Comparison of ENCODE assay signal across 9 mouse cellular contexts in genomic region chr2:163599226-163599625, GRCm38 (mm10). TPM values are rescaled to one million over a fixed set of nuclear protein-coding genes. Genes with fewer than 3 reads are reported as not detected.
DNase-seq lines count a peak whose midpoint lies in the region; ATAC-seq and TF ChIP-seq lines count a peak whose summit lies in the region.
"Had no signal": no experiment of that assay in that cellular context is flagged by ENCODE, and none has a peak within 500 bp of the region (broad histone marks: within the 10 kb centered on the region; RNA-seq: fewer than 3 reads in every experiment).

No protein-coding gene starts in this region.

- peaks cover 7% of the 10 kb centered on the region; the same call in 1 of the 2 replicates for H3K4me1 ChIP-seq in forebrain, embryonic 11.5 days (replicated peaks; ENCODE audit: control insufficient read depth, insufficient read depth, low read length)
- peaks cover 15% of the 10 kb centered on the region for H3K4me1 ChIP-seq in forebrain, embryonic 15.5 days
- H3K4me1 ChIP-seq in cerebellum, adult 2 months (ENCODE audit: control insufficient read depth, insufficient read depth, low read length) = peaks cover 3% of the 10 kb centered on the region
- H3K4me1 ChIP-seq in liver, embryonic 13.5 days (replicated peaks) = peaks cover 59% of the 10 kb centered on the region
- peaks cover 37% of the 10 kb centered on the region for H3K4me1 ChIP-seq in small intestine, adult 2 months (ENCODE audit: control insufficient read depth, insufficient read depth, insufficient read length, low read length)

- no peak for TF ChIP-seq POLR2A in cerebellum, adult 2 months (IDR thresholded peaks at IDR 0.05; ENCODE audit: borderline replicate concordance, insufficient read depth, low read length)
- no peak for TF ChIP-seq POLR2A in small intestine, adult 2 months (IDR thresholded peaks at IDR 0.05; ENCODE audit: low read depth, low read length)

- no peaks in the 10 kb centered on the region for H3K27me3 ChIP-seq in forebrain, embryonic 11.5 days (ENCODE audit: control insufficient read depth, insufficient read depth, low read length)
- no peaks in the 10 kb centered on the region for H3K27me3 ChIP-seq in forebrain, embryonic 15.5 days
- H3K27me3 ChIP-seq in cerebellum, adult 2 months (ENCODE audit: control insufficient read depth, insufficient read depth, low read length) = no peaks in the 10 kb centered on the region
- no peaks in the 10 kb centered on the region for H3K27me3 ChIP-seq in liver, embryonic 13.5 days
- no peaks in the 10 kb centered on the region for H3K27me3 ChIP-seq in small intestine, adult 2 months (ENCODE audit: control insufficient read depth, insufficient read depth, low read length)
- H3K27me3 ChIP-seq: hindbrain, embryonic 15.5 days had no signal

- peak; percentile 78 for DNase-seq in forebrain, embryonic 11.5 days (ENCODE audit: low spot score)
- DNase-seq in ovary, postnatal 36 days (ENCODE audit: low spot score) = peak; percentile 59
- no peak for DNase-seq in ovary, postnatal 10 days (ENCODE audit: low spot score)
- peak; percentile 53 to 75 for DNase-seq in cerebellum, adult 2 months
- DNase-seq in gastrocnemius, postnatal 14 days = peak; percentile 71
- DNase-seq in liver, embryonic 13.5 days = peak; percentile 56

- ATAC-seq in forebrain, embryonic 11.5 days (replicated peaks; ENCODE audit: low FRiP score) = no peak
- ATAC-seq in forebrain, embryonic 15.5 days (replicated peaks) = no peak
- no peak for ATAC-seq in liver, embryonic 13.5 days (ENCODE audit: low read depth)

- H3K9ac ChIP-seq in forebrain, embryonic 11.5 days (ENCODE audit: low read length) = no peak overlapping the region
- no peak overlapping the region for H3K9ac ChIP-seq in forebrain, embryonic 15.5 days (replicated peaks)
- H3K9ac ChIP-seq in liver, embryonic 13.5 days = no peak overlapping the region
- H3K9ac ChIP-seq: hindbrain, embryonic 15.5 days had no signal

- 4% methylated on average over 1 of the region's 1 CpGs for WGBS in forebrain, embryonic 11.5 days
- 5% methylated on average over 1 of the region's 1 CpGs for WGBS in forebrain, embryonic 15.5 days
- WGBS in cerebellum, adult 2 months = 3% methylated on average over 1 of the region's 1 CpGs
- 3% methylated on average over 1 of the region's 1 CpGs for WGBS in liver, embryonic 13.5 days (ENCODE audit: insufficient replicate concordance)
- WGBS in small intestine, adult 2 months = 0% methylated on average over 1 of the region's 1 CpGs

- H3K4me2 ChIP-seq in forebrain, embryonic 11.5 days (ENCODE audit: low read depth, low read length, severe bottlenecking) = no peak overlapping the region
- no peak overlapping the region for H3K4me2 ChIP-seq in forebrain, embryonic 15.5 days (replicated peaks)
- no peak overlapping the region for H3K4me2 ChIP-seq in liver, embryonic 13.5 days
- H3K4me2 ChIP-seq: hindbrain, embryonic 15.5 days had no signal

- no peaks in the 10 kb centered on the region for H3K9me3 ChIP-seq in forebrain, embryonic 11.5 days (ENCODE audit: control insufficient read depth, low read length)
- H3K9me3 ChIP-seq in forebrain, embryonic 15.5 days = no peaks in the 10 kb centered on the region
- no peaks in the 10 kb centered on the region for H3K9me3 ChIP-seq in liver, embryonic 13.5 days (replicated peaks)
- H3K9me3 ChIP-seq: hindbrain, embryonic 15.5 days had no signal

- TF ChIP-seq CTCF in cerebellum, adult 2 months (IDR thresholded peaks at IDR 0.05; ENCODE audit: borderline replicate concordance, insufficient read depth, low read depth, low read length) = peak; percentile 86
- peak; percentile 85; the same call in 1 of the 2 replicates for TF ChIP-seq CTCF in small intestine, adult 2 months (IDR thresholded peaks at IDR 0.05; ENCODE audit: extremely low read depth, insufficient read length, insufficient replicate concordance, low read depth, low read length)

- no peak overlapping the region for H3K4me3 ChIP-seq in forebrain, embryonic 11.5 days (ENCODE audit: low read depth, low read length)
- no peak overlapping the region for H3K4me3 ChIP-seq in forebrain, embryonic 15.5 days
- no peak overlapping the region for H3K4me3 ChIP-seq in cerebellum, adult 2 months (replicated peaks; ENCODE audit: insufficient read depth, low read depth, low read length)
- no peak overlapping the region for H3K4me3 ChIP-seq in liver, embryonic 13.5 days (replicated peaks)
- no peak overlapping the region for H3K4me3 ChIP-seq in small intestine, adult 2 months (ENCODE audit: low read depth, low read length)
- H3K4me3 ChIP-seq: hindbrain, embryonic 15.5 days had no signal

- H3K27ac ChIP-seq in forebrain, embryonic 11.5 days (ENCODE audit: low read depth, low read length) = no peak overlapping the region
- H3K27ac ChIP-seq in forebrain, embryonic 15.5 days (replicated peaks) = no peak overlapping the region
- no peak overlapping the region for H3K27ac ChIP-seq in cerebellum, adult 2 months (ENCODE audit: insufficient read depth, low read length)
- no peak overlapping the region for H3K27ac ChIP-seq in liver, embryonic 13.5 days
- H3K27ac ChIP-seq in small intestine, adult 2 months (ENCODE audit: insufficient read depth, low read depth, low read length) = no peak overlapping the region
- H3K27ac ChIP-seq: hindbrain, embryonic 15.5 days had no signal

- intact Hi-C loops in gastrocnemius, postnatal 14 days (cut with DNase I; ENCODE audit: low total_unique reads) = loop anchor here (10.0 kb wide), 1 partner anchor 64 kb away; no protein-coding TSS in a partner anchor

- no peaks in the 10 kb centered on the region for H3K36me3 ChIP-seq in forebrain, embryonic 11.5 days (ENCODE audit: control insufficient read depth, insufficient read depth, low read length)
- no peaks in the 10 kb centered on the region for H3K36me3 ChIP-seq in forebrain, embryonic 15.5 days
- H3K36me3 ChIP-seq in liver, embryonic 13.5 days = no peaks in the 10 kb centered on the region
- H3K36me3 ChIP-seq in small intestine, adult 2 months (ENCODE audit: control insufficient read depth, insufficient read depth, low read length) = no peaks in the 10 kb centered on the region
- H3K36me3 ChIP-seq: hindbrain, embryonic 15.5 days had no signal

RNA-seq across cellular contexts. Expression of gene Ttpal, which starts 2.9 kb away (rescaled TPM):
- 43.5 and 45.4 TPM in 2 replicates for polyA plus RNA-seq in forebrain, embryonic 11.5 days (2014; fragmentation: Nextera tagmentation; extraction: Ambion mirVana)
- polyA plus RNA-seq in forebrain, embryonic 15.5 days (2015; fragmentation: Nextera tagmentation; extraction: Ambion mirVana) = 43.3 and 44.4 TPM in 2 replicates
- 23.7 and 28.0 TPM in 2 replicates for polyA plus RNA-seq in cerebellum, adult 2 months (2012; rRNA removed)
- 1 to 10 TPM; 7.7 to 8.2 TPM for total RNA-seq in gastrocnemius, postnatal 14 days (2021)
- polyA plus RNA-seq in liver, embryonic 13.5 days (2015; fragmentation: Nextera tagmentation; extraction: Ambion mirVana) = 13.9 and 15.9 TPM in 2 replicates
- polyA plus RNA-seq in small intestine, adult 2 months (2012; rRNA removed) = 8.3 and 16.0 TPM in 2 replicates

RNA-seq across cellular contexts. Expression of gene Serinc3, which starts 45.7 kb away (rescaled TPM):
- 28.9 and 30.7 TPM in 2 replicates for polyA plus RNA-seq in forebrain, embryonic 11.5 days (2014; fragmentation: Nextera tagmentation; extraction: Ambion mirVana)
- 27.9 and 28.8 TPM in 2 replicates for polyA plus RNA-seq in forebrain, embryonic 15.5 days (2015; fragmentation: Nextera tagmentation; extraction: Ambion mirVana)
- polyA plus RNA-seq in cerebellum, adult 2 months (2012; rRNA removed) = 162 and 179 TPM in 2 replicates
- total RNA-seq in gastrocnemius, postnatal 14 days (2021) = 100 to 1,000 TPM; 124 to 167 TPM
- polyA plus RNA-seq in liver, embryonic 13.5 days (2015; fragmentation: Nextera tagmentation; extraction: Ambion mirVana) = 112 and 130 TPM in 2 replicates
- 121 and 262 TPM in 2 replicates for polyA plus RNA-seq in small intestine, adult 2 months (2012; rRNA removed)

RNA-seq across cellular contexts. Expression of gene Pkig, which starts 59.0 kb away (rescaled TPM):
- polyA plus RNA-seq in forebrain, embryonic 11.5 days (2014; fragmentation: Nextera tagmentation; extraction: Ambion mirVana) = 189 and 193 TPM in 2 replicates
- polyA plus RNA-seq in forebrain, embryonic 15.5 days (2015; fragmentation: Nextera tagmentation; extraction: Ambion mirVana) = 157 and 165 TPM in 2 replicates
- polyA plus RNA-seq in cerebellum, adult 2 months (2012; rRNA removed) = 49.6 and 57.4 TPM in 2 replicates
- total RNA-seq in gastrocnemius, postnatal 14 days (2021) = 10 to 100 TPM; 78.2 to 85.3 TPM
- polyA plus RNA-seq in liver, embryonic 13.5 days (2015; fragmentation: Nextera tagmentation; extraction: Ambion mirVana) = 122 and 139 TPM in 2 replicates
- 82.0 and 143 TPM in 2 replicates for polyA plus RNA-seq in small intestine, adult 2 months (2012; rRNA removed)
